Comparison of ENCODE assay signal across 9 mouse cellular contexts in genomic region chr13:40729037-40729436, GRCm38 (mm10). TPM values are rescaled to one million over a fixed set of nuclear protein-coding genes. Genes with fewer than 3 reads are reported as not detected.
DNase-seq lines count a peak whose midpoint lies in the region; ATAC-seq and TF ChIP-seq lines count a peak whose summit lies in the region.
"Had no signal": no experiment of that assay in that cellular context is flagged by ENCODE, and none has a peak within 500 bp of the region (broad histone marks: within the 10 kb centered on the region; RNA-seq: fewer than 3 reads in every experiment).

No protein-coding gene starts in this region.

- peaks cover 96% of the 10 kb centered on the region for H3K27me3 ChIP-seq in intestine, embryonic 14.5 days (replicated peaks; ENCODE audit: control insufficient read depth, insufficient read depth, low read length)
- peaks cover 92% of the 10 kb centered on the region for H3K27me3 ChIP-seq in intestine, postnatal 0 days (replicated peaks; ENCODE audit: control insufficient read depth, insufficient read depth, low read length)
- peaks cover 46% of the 10 kb centered on the region for H3K27me3 ChIP-seq in embryonic facial prominence, embryonic 12.5 days
- peaks cover 38% of the 10 kb centered on the region for H3K27me3 ChIP-seq in hindbrain, embryonic 15.5 days
- H3K27me3 ChIP-seq in myocyte (ENCODE audit: control insufficient read depth, insufficient read depth, insufficient read length) = peaks cover 50% of the 10 kb centered on the region
- H3K27me3 ChIP-seq in liver, embryonic 11.5 days (replicated peaks; ENCODE audit: control insufficient read depth, insufficient read depth, low read length) = peaks cover 97% of the 10 kb centered on the region
- H3K27me3 ChIP-seq: CH12.LX had no signal

- H3K9ac ChIP-seq in intestine, embryonic 14.5 days (ENCODE audit: low read length) = no peak overlapping the region
- no peak overlapping the region for H3K9ac ChIP-seq in intestine, postnatal 0 days (ENCODE audit: low read depth, low read length)
- peak overlapping the region; percentile 64 for H3K9ac ChIP-seq in embryonic facial prominence, embryonic 12.5 days
- peak overlapping the region; percentile 32 for H3K9ac ChIP-seq in hindbrain, embryonic 15.5 days
- H3K9ac ChIP-seq in liver, embryonic 11.5 days (ENCODE audit: low read depth, low read length) = no peak overlapping the region

- H3K4me3 ChIP-seq in intestine, embryonic 14.5 days (ENCODE audit: low read depth, low read length) = 0 out of 2 replicates have a peak overlapping the region, but pooled peaks have one; percentile 45
- no peak overlapping the region for H3K4me3 ChIP-seq in intestine, postnatal 0 days (ENCODE audit: low read depth, low read length)
- peak overlapping the region; percentile 53 for H3K4me3 ChIP-seq in embryonic facial prominence, embryonic 12.5 days
- peak overlapping the region; percentile 48 for H3K4me3 ChIP-seq in hindbrain, embryonic 15.5 days
- H3K4me3 ChIP-seq in myocyte = peak overlapping the region; percentile 28
- no peak overlapping the region for H3K4me3 ChIP-seq in liver, embryonic 11.5 days (ENCODE audit: low read depth, low read length)

- no peak for TF ChIP-seq CTCF in intestine, postnatal 0 days (IDR thresholded peaks at IDR 0.05; ENCODE audit: low read depth)

- H3K9me3 ChIP-seq in intestine, embryonic 14.5 days (ENCODE audit: control insufficient read depth, low read length) = no peaks in the 10 kb centered on the region
- no peaks in the 10 kb centered on the region for H3K9me3 ChIP-seq in intestine, postnatal 0 days (ENCODE audit: control insufficient read depth)
- H3K9me3 ChIP-seq in embryonic facial prominence, embryonic 12.5 days = no peaks in the 10 kb centered on the region
- no peaks in the 10 kb centered on the region for H3K9me3 ChIP-seq in hindbrain, embryonic 15.5 days
- H3K9me3 ChIP-seq in liver, embryonic 11.5 days (ENCODE audit: control insufficient read depth, low read length) = no peaks in the 10 kb centered on the region

- no peak for TF ChIP-seq POLR2A in myocyte (IDR thresholded peaks at IDR 0.05; ENCODE audit: insufficient read length, low read depth)

- no peaks in the 10 kb centered on the region for H3K79me2 ChIP-seq in myocyte (ENCODE audit: control insufficient read depth, insufficient read depth)

- H3K27ac ChIP-seq in intestine, embryonic 14.5 days (ENCODE audit: low read depth) = no peak overlapping the region
- H3K27ac ChIP-seq in intestine, postnatal 0 days (ENCODE audit: low read depth, low read length) = no peak overlapping the region
- H3K27ac ChIP-seq in embryonic facial prominence, embryonic 12.5 days = peak overlapping the region; percentile 91
- peak overlapping the region; percentile 85 for H3K27ac ChIP-seq in hindbrain, embryonic 15.5 days (replicated peaks)
- H3K27ac ChIP-seq in liver, embryonic 11.5 days (ENCODE audit: low read depth, low read length) = no peak overlapping the region

- H3ac ChIP-seq in myocyte (ENCODE audit: control insufficient read depth, insufficient read length) = no peak overlapping the region

- 2% methylated on average over 13 of the region's 13 CpGs for WGBS in intestine, embryonic 14.5 days
- WGBS in intestine, postnatal 0 days = 3% methylated on average over 13 of the region's 13 CpGs
- WGBS in embryonic facial prominence, embryonic 12.5 days = 3% methylated on average over 13 of the region's 13 CpGs
- WGBS in hindbrain, embryonic 15.5 days = 4% methylated on average over 13 of the region's 13 CpGs
- WGBS in liver, embryonic 11.5 days = 3% methylated on average over 13 of the region's 13 CpGs

- no peak for ATAC-seq in intestine, embryonic 14.5 days (replicated peaks; ENCODE audit: low FRiP score, low TSS enrichment, low read depth)
- no peak for ATAC-seq in intestine, postnatal 0 days
- ATAC-seq in embryonic facial prominence, embryonic 12.5 days (ENCODE audit: insufficient number of reproducible peaks, insufficient read depth, low FRiP score, low TSS enrichment) = no peak
- ATAC-seq in hindbrain, embryonic 15.5 days (ENCODE audit: low FRiP score, low read depth) = no peak
- ATAC-seq in liver, embryonic 11.5 days (replicated peaks; ENCODE audit: low FRiP score) = no peak

- H3K4me2 ChIP-seq in intestine, embryonic 14.5 days (ENCODE audit: low read length) = no peak overlapping the region
- H3K4me2 ChIP-seq in intestine, postnatal 0 days (replicated peaks; ENCODE audit: low read depth) = no peak overlapping the region
- peak overlapping the region; percentile 69 for H3K4me2 ChIP-seq in embryonic facial prominence, embryonic 12.5 days (replicated peaks)
- peak overlapping the region; percentile 60 for H3K4me2 ChIP-seq in hindbrain, embryonic 15.5 days
- H3K4me2 ChIP-seq in myocyte (ENCODE audit: low read depth) = no peak overlapping the region
- no peak overlapping the region for H3K4me2 ChIP-seq in liver, embryonic 11.5 days

- DNase-seq in intestine, embryonic 14.5 days (ENCODE audit: low spot score) = no peak
- no peak for DNase-seq in layer of hippocampus, adult 9-11 months
- DNase-seq in urinary bladder, adult 18-20 months (ENCODE audit: low spot score in 2 of 2) = no peak
- DNase-seq in liver, embryonic 11.5 days (ENCODE audit: low spot score) = no peak

- H3K4me1 ChIP-seq in intestine, embryonic 14.5 days (replicated peaks; ENCODE audit: control insufficient read depth, insufficient read depth, low read length) = peaks cover 10% of the 10 kb centered on the region; the same call in 1 of the 2 replicates
- H3K4me1 ChIP-seq in intestine, postnatal 0 days (replicated peaks; ENCODE audit: control insufficient read depth, insufficient read depth, low read length) = no peaks in the 10 kb centered on the region; the same call in 1 of the 2 replicates
- H3K4me1 ChIP-seq in embryonic facial prominence, embryonic 12.5 days = 0 out of 2 replicates have a peak, but pooled peaks cover 2% of the 10 kb centered on the region
- H3K4me1 ChIP-seq in hindbrain, embryonic 15.5 days (replicated peaks) = peaks cover 20% of the 10 kb centered on the region
- H3K4me1 ChIP-seq in liver, embryonic 11.5 days (replicated peaks; ENCODE audit: control insufficient read depth, insufficient read depth, low read length) = 0 out of 2 replicates have a peak, but pooled peaks cover 3% of the 10 kb centered on the region

- H3K36me3 ChIP-seq in intestine, embryonic 14.5 days (ENCODE audit: control insufficient read depth, insufficient read depth, low read length) = no peaks in the 10 kb centered on the region
- H3K36me3 ChIP-seq in intestine, postnatal 0 days (ENCODE audit: control insufficient read depth, insufficient read depth) = no peaks in the 10 kb centered on the region
- H3K36me3 ChIP-seq in embryonic facial prominence, embryonic 12.5 days = no peaks in the 10 kb centered on the region
- H3K36me3 ChIP-seq in hindbrain, embryonic 15.5 days = no peaks in the 10 kb centered on the region
- no peaks in the 10 kb centered on the region for H3K36me3 ChIP-seq in myocyte (ENCODE audit: control insufficient read depth, insufficient read depth)
- no peaks in the 10 kb centered on the region for H3K36me3 ChIP-seq in liver, embryonic 11.5 days (ENCODE audit: control insufficient read depth, insufficient read depth, low read length)

TF ChIP-seq in myocyte, 11 proteins besides CTCF, POLR2A, EP300 and RAD21:
- TF ChIP-seq MAX (IDR thresholded peaks at IDR 0.05; ENCODE audit: low read depth) (no peak), USF1 (IDR thresholded peaks at IDR 0.05; ENCODE audit: low read depth) (no peak), MYOD1 (IDR thresholded peaks at IDR 0.05; ENCODE audit: control insufficient read depth in 1 of 3, insufficient read length in 2 of 3, low read depth in 2 of 3) (no peak), TCF3 (IDR thresholded peaks at IDR 0.05; ENCODE audit: insufficient read length, low read depth) (no peak), CEBPB (IDR thresholded peaks at IDR 0.05; ENCODE audit: insufficient read depth, poor library complexity, severe bottlenecking) (no peak)
TF ChIP-seq in myocyte: peak in this region for 0.

RNA-seq across cellular contexts. Expression of gene Tfap2a, which starts 9.1 kb away (rescaled TPM):
- polyA plus RNA-seq in intestine, embryonic 14.5 days (2014; fragmentation: Nextera tagmentation; extraction: Ambion mirVana) = 0.31 and 0.32 TPM in 2 replicates
- polyA plus RNA-seq in intestine, postnatal 0 days (2015; fragmentation: Nextera tagmentation; extraction: Ambion mirVana) = 0.04 and 0.07 TPM in 2 replicates
- 8.5 and 9.5 TPM in 2 replicates for polyA plus RNA-seq in embryonic facial prominence, embryonic 12.5 days (2016; fragmentation: Nextera tagmentation; extraction: Ambion mirVana)
- 10.5 and 11.5 TPM in 2 replicates for polyA plus RNA-seq in hindbrain, embryonic 15.5 days (2015; fragmentation: Nextera tagmentation; extraction: Ambion mirVana)
- 0.36 TPM for polyA plus RNA-seq in myocyte (2012; fragmentation: generic; extraction: Trizol)
- 0.22 and 0.34 TPM in 2 replicates for polyA plus RNA-seq in liver, embryonic 11.5 days (2014; fragmentation: Nextera tagmentation; extraction: Ambion mirVana)

Comparison
In these comparisons a context has a peak if more than half of its experiments do, and no peak if none do; other contexts are left out.
1. H3K4me3 ChIP-seq: peak in intestine, embryonic 14.5 days (single experiment), embryonic facial prominence, embryonic 12.5 days (single experiment), hindbrain, embryonic 15.5 days (single experiment) and myocyte (single experiment); none in intestine, postnatal 0 days (single experiment) and liver, embryonic 11.5 days (single experiment).
2. H3K27ac ChIP-seq: peak in embryonic facial prominence, embryonic 12.5 days (single experiment) and hindbrain, embryonic 15.5 days (single experiment); none in intestine, embryonic 14.5 days (single experiment), intestine, postnatal 0 days (single experiment) and liver, embryonic 11.5 days (single experiment).
3. H3K4me2 ChIP-seq: peak in embryonic facial prominence, embryonic 12.5 days (single experiment) and hindbrain, embryonic 15.5 days (single experiment); none in intestine, embryonic 14.5 days (single experiment), intestine, postnatal 0 days (single experiment), myocyte (single experiment) and liver, embryonic 11.5 days (single experiment).
4. H3K9ac ChIP-seq: peak in embryonic facial prominence, embryonic 12.5 days (single experiment) and hindbrain, embryonic 15.5 days (single experiment); none in intestine, embryonic 14.5 days (single experiment), intestine, postnatal 0 days (single experiment) and liver, embryonic 11.5 days (single experiment).